Comparison of ENCODE assay signal across 8 mouse cellular contexts in genomic region chr17:81669816-81670691, GRCm38 (mm10).
DNase-seq lines count a peak whose midpoint lies in the region; ATAC-seq lines count a peak whose summit lies in the region.

No protein-coding gene starts in this region.

- peak overlapping the region; percentile 71 for H3K4me3 ChIP-seq in hindbrain, embryonic 12.5 days

- 0% methylated on average over 42 of the region's 84 CpGs for WGBS in hindbrain, embryonic 12.5 days

- no peaks in the 10 kb centered on the region for H3K9me3 ChIP-seq in hindbrain, embryonic 12.5 days (replicated peaks)

- peaks cover 20% of the 10 kb centered on the region for H3K4me1 ChIP-seq in hindbrain, embryonic 12.5 days

- ATAC-seq in hindbrain, embryonic 12.5 days (ENCODE audit: low FRiP score) = peak; percentile 77
- no peak for ATAC-seq in CD4-positive, CD25-positive, alpha-beta regulatory T cell, adult 4 months

- peak overlapping the region; percentile 85 for H3K9ac ChIP-seq in hindbrain, embryonic 12.5 days

- peak; percentile 57 for DNase-seq in ZHBTc4 (ENCODE audit: low read depth, low spot score)
- peak; percentile 81 to 84 for DNase-seq in cerebellum, postnatal 10 days
- peak; percentile 48 to 50 for DNase-seq in frontal cortex, postnatal 25 days (ENCODE audit: low spot score in 2 of 2)
- DNase-seq in layer of hippocampus, postnatal 36 days = peak; percentile 68
- peak; percentile 71 for DNase-seq in lung, postnatal 10 days
- peak; percentile 82 for DNase-seq in retina, postnatal 1 day

- H3K4me2 ChIP-seq in hindbrain, embryonic 12.5 days (replicated peaks) = peak overlapping the region; percentile 86

- H3K36me3 ChIP-seq in hindbrain, embryonic 12.5 days = no peaks in the 10 kb centered on the region

- peaks cover 22% of the 10 kb centered on the region for H3K27me3 ChIP-seq in hindbrain, embryonic 12.5 days

- H3K27ac ChIP-seq in hindbrain, embryonic 12.5 days = peak overlapping the region; percentile 95
